Mouse (Mus musculus) neural tube, embryonic 15.5 days (tissue): ENCODE data around the gene Rph3al. TPM values are rescaled to one million over a fixed set of nuclear protein-coding genes. Genes with fewer than 3 reads are reported as not detected.

Experiments
- ATAC-seq: fragments of 200-750 bp; cut with Nextera tagmentation; 2 replicates; pipeline ENCODE4 v1.8.0; 2017; ENCODE audit warnings: mild to moderate bottlenecking, moderate TSS enrichment, moderate library complexity; ENCODE audit not compliant: low FRiP score
- H3K27ac ChIP-seq: fragments of 300-500 bp; sonication (generic); replicated peaks from 2 replicates; pipeline ENCODE4 v1.5.1; 2015; ENCODE audit warnings: mild to moderate bottlenecking, inconsistent platforms
- H3K27me3 ChIP-seq: fragments of 300-500 bp; sonication (generic); replicated peaks from 2 replicates; pipeline ENCODE4 v1.6.1; 2015; ENCODE audit warnings: inconsistent platforms
- H3K36me3 ChIP-seq: fragments of 300-500 bp; sonication (generic); 2 replicates; pipeline ENCODE4 v1.6.1; 2015; ENCODE audit warnings: inconsistent platforms
- H3K4me1 ChIP-seq: fragments of 300-500 bp; sonication (generic); 2 replicates; pipeline ENCODE4 v1.6.1; 2015; ENCODE audit warnings: inconsistent platforms
- H3K4me2 ChIP-seq: fragments of 300-500 bp; sonication (generic); 2 replicates; pipeline ENCODE4 v1.6.1; 2015; ENCODE audit warnings: inconsistent platforms, mild to moderate bottlenecking, moderate library complexity
- H3K4me3 ChIP-seq: fragments of 300-500 bp; sonication (generic); replicated peaks from 2 replicates; pipeline ENCODE4 v1.5.1; 2015; ENCODE audit warnings: mild to moderate bottlenecking, inconsistent platforms
- H3K9ac ChIP-seq: fragments of 300-500 bp; sonication (generic); replicated peaks from 2 replicates; pipeline ENCODE4 v1.6.1; 2015; ENCODE audit warnings: mild to moderate bottlenecking, inconsistent platforms
- H3K9me3 ChIP-seq: fragments of 300-500 bp; sonication (generic); replicated peaks from 2 replicates; pipeline ENCODE4 v1.6.1; 2016; ENCODE audit warnings: inconsistent platforms
- WGBS: fragments of 180-500 bp; shearing (Covaris S2); methylation state at CpG from one replicate; pipeline ENCODE4 v1.1.7; 2015; ENCODE audit warnings: mixed read lengths; 5-methylcytosine and 5-hydroxymethylcytosine counted together
- polyA plus RNA-seq: library from polyadenylated mRNA; unstranded; fragments of >200 nt; fragmentation: Nextera tagmentation; extraction: Ambion mirVana; gene quantifications from 2 replicates; pipeline ENCODE4 v1.2.1, GENCODE M21; 2015

Gene Rph3al
- polyA plus RNA-seq, 1 experiment from 2014 or later: 2.3 TPM

DNA sequence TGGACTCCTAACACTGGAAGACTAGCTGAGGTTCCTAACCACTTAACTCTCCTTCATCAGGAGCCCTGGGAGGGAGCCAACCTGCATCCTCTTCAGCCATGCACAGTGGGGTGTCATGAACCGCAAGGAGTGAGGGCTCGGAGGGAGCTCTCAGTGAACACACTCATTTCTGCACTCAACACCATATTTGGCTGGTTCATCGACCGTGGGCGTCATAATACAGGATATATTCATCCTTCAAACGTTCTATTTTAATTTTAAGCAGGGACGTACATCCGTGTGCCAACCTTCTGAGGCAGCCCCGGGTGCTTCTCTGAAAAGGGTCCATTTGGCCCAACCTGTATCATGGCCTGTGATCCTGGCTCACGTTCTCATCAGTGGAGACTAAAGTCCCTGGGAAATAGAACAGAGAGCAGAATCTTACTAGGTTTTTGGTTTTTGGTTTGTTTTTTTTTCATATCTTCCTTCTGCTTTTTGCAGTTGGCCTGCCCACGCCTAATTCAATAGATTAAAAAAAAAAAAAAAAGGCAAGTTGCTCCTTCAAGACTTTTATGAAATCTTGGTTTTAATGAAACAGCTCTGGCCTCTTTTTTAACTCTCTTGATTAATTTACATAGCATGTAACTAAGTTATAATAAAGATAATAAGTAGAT is 102.5 kb downstream of the Rph3al start:
- H3K27ac ChIP-seq: no peak overlapping the region
- no peaks in the 10 kb centered on the region for H3K9me3 ChIP-seq
- WGBS: 83% methylated on average over 11 of the region's 11 CpGs
- H3K4me1 ChIP-seq: 0 out of 2 replicates have a peak, but pooled peaks cover 9% of the 10 kb centered on the region
- ATAC-seq: no peak
- no peak overlapping the region for H3K4me2 ChIP-seq
- no peaks in the 10 kb centered on the region for H3K27me3 ChIP-seq
- no peak overlapping the region for H3K9ac ChIP-seq
- no peaks in the 10 kb centered on the region for H3K36me3 ChIP-seq
- no peak overlapping the region for H3K4me3 ChIP-seq

DNA sequence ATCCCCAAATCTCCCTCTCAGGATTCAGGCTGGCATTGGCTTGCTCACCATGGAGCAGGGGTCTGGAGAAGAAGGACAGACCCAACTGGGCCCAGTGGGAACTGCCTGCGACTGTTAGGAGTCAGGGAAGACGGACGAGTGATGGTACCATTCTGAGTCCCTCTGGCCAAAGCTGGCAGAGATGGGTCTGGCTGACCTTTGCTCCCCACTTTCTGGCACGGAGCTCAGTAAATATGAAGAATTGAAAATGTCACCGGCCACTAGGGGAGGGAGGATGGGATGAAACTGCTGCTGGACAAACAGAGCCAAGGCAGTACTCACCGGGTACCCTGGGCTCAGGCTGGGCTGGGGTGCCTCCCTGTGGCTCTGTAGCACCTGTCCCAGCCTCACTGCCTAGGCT is 105.1 kb downstream of the Rph3al start:
- no peaks in the 10 kb centered on the region for H3K9me3 ChIP-seq
- no peak for ATAC-seq
- WGBS: 86% methylated on average over 6 of the region's 6 CpGs
- no peak overlapping the region for H3K27ac ChIP-seq
- no peaks in the 10 kb centered on the region for H3K36me3 ChIP-seq
- no peak overlapping the region for H3K4me2 ChIP-seq
- H3K4me1 ChIP-seq: no peaks in the 10 kb centered on the region
- H3K9ac ChIP-seq: no peak overlapping the region
- no peak overlapping the region for H3K4me3 ChIP-seq
- H3K27me3 ChIP-seq: no peaks in the 10 kb centered on the region

DNA sequence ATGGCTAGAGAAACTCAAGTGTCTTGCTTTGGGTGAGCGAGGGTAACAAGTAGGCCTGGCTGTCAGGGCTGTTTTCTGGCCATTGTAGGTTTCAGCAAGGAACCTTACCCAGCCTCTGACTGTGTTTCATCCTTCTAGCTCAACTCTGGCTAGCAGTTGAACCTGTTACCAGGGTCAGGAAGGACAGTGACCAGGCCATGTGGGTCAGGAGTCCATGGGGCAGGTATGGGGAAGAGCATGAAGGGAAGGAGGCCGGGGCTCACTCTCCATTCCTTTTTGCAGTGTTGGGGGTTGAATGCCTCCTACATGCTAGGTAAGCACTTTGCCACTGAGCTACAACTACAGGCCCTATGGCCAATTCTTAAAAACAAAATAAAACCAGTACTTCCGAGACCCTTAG is 107.8 kb downstream of the Rph3al start:
- no peaks in the 10 kb centered on the region for H3K27me3 ChIP-seq
- H3K9me3 ChIP-seq: no peaks in the 10 kb centered on the region
- H3K27ac ChIP-seq: no peak overlapping the region
- ATAC-seq: no peak
- 93% methylated on average over 3 of the region's 3 CpGs for WGBS
- H3K36me3 ChIP-seq: no peaks in the 10 kb centered on the region
- H3K4me2 ChIP-seq: no peak overlapping the region
- H3K4me1 ChIP-seq: no peaks in the 10 kb centered on the region
- no peak overlapping the region for H3K9ac ChIP-seq
- H3K4me3 ChIP-seq: no peak overlapping the region

DNA sequence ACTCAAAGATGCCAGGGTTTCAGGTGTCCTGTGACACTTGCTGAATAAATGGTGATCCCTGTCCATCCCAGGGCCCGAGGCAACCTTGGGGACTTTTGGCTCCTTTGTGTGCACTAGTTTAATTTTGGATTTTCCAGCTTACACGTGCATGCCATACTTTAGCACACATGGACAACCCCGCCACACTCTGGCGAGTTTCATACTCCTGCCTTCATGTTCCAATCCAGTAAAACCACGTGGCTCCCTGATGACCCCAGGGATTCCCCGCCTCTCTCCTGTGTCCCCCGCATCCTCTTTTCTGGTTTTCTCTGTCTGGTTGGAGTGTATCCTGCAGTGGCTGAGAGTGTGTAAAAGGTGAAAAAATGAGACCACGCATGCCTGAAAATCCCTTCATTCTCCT is 110.8 kb downstream of the Rph3al start:
- H3K4me1 ChIP-seq: peaks cover 5% of the 10 kb centered on the region
- no peak overlapping the region for H3K9ac ChIP-seq
- 78% methylated on average over 8 of the region's 8 CpGs for WGBS
- H3K27ac ChIP-seq: no peak overlapping the region
- H3K9me3 ChIP-seq: no peaks in the 10 kb centered on the region
- no peak overlapping the region for H3K4me2 ChIP-seq
- no peaks in the 10 kb centered on the region for H3K27me3 ChIP-seq
- H3K36me3 ChIP-seq: no peaks in the 10 kb centered on the region
- no peak for ATAC-seq
- no peak overlapping the region for H3K4me3 ChIP-seq

DNA sequence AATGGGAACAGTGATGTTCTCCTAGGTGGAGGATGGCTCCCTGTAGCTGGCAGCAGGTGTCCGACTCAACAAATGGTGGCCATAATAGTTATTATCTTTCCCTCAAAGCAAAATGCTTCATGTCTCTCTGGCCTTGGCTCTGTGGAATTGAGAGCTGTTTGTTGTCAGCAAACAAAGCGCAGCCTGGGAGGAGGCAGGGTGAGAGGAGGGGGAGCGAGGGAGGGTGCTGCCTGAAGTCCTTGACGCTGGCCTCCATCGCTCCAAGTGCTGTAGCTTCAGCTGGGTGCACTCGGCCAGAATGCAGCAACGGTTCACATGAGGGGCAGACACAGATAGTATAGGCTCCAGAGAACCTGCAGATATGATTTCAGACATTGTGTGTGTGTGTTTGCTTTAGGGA is 114.7 kb downstream of the Rph3al start:
- Histone ChIP-seq H3K27me3 (no peaks in the 10 kb centered on the region), H3K4me1 (peaks cover 5% of the 10 kb centered on the region), H3K36me3 (no peaks in the 10 kb centered on the region), H3K27ac (no peak overlapping the region), H3K9ac (no peak overlapping the region), H3K4me2 (no peak overlapping the region), H3K9me3 (no peaks in the 10 kb centered on the region), H3K4me3 (no peak overlapping the region)
- 48% methylated on average over 7 of the region's 7 CpGs for WGBS
- no peak for ATAC-seq

DNA sequence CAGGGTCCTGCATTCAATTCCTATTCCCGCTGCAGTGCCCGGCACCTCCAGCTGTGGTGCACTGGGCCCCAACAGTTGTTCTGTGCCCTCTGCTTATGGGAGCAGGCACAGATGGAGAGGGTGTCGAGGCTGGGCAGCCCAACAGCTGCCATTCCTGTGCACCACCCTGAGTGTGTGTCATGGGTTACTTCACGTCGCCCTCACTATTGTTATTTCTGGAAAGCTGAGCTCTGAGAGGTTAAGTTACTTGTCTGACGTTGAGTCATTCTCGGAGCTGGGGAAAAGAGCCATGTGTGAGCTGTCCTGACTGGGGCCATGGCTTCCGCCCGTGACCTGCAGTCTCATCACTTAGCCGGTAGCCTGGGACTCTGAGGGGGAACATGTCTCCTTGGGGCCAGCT is 125.1 kb downstream of the Rph3al start:
- no peak overlapping the region for H3K9ac ChIP-seq
- no peak overlapping the region for H3K4me2 ChIP-seq
- H3K9me3 ChIP-seq: no peaks in the 10 kb centered on the region
- peaks cover 8% of the 10 kb centered on the region; the same call in 1 of the 2 replicates for H3K4me1 ChIP-seq
- 75% methylated on average over 10 of the region's 10 CpGs for WGBS
- H3K27ac ChIP-seq: no peak overlapping the region
- no peaks in the 10 kb centered on the region for H3K36me3 ChIP-seq
- no peak for ATAC-seq
- no peaks in the 10 kb centered on the region for H3K27me3 ChIP-seq
- no peak overlapping the region for H3K4me3 ChIP-seq

DNA sequence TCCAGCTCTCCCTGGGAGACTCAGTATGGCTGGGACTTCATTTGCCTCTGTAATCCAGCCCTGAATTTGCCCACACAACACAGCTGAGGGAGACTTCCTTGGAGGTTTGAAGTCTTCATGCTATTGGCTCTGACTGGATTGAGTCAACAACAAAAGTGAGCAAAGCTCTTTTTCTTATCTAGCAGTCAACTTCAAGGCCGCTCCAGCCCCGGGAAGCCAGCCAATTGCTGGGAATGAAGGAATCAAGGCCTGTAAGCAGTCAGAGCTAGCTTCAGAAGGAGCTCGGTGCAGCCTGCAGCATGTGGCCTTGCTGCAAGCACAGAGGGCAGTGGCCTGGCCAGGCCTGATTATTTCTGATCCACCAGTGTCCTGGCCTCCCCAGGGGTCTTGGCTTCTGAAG is 126.3 kb downstream of the Rph3al start:
- ATAC-seq: no peak
- Histone ChIP-seq H3K4me2 (no peak overlapping the region), H3K27me3 (no peaks in the 10 kb centered on the region), H3K9ac (no peak overlapping the region), H3K27ac (peak overlapping the region; percentile 30; the same call in 1 of the 2 replicates), H3K4me3 (no peak overlapping the region), H3K4me1 (no peaks in the 10 kb centered on the region), H3K36me3 (no peaks in the 10 kb centered on the region), H3K9me3 (no peaks in the 10 kb centered on the region)
- 50% methylated on average over 3 of the region's 3 CpGs for WGBS

DNA sequence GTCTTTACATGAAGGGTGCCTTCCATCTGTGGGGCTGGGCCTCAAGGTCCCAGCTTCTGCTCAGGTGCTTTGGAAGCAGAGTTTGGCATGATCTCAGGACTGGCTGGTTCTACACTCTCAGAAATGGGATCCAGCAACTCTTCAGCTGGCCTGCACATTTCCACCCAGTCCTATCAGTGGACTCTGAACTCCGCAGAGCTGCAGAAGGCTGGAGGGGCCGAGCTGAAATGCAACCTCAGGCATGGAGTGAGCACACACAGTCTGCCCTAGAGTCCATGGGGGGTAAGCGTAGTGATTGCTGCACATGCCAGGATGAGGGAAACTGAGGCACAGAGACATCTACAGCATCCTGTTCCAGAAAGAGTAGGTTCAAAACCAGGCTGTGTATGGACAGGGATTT is 127.7 kb downstream of the Rph3al start:
- H3K36me3 ChIP-seq: no peaks in the 10 kb centered on the region
- no peaks in the 10 kb centered on the region for H3K9me3 ChIP-seq
- no peak for ATAC-seq
- no peak overlapping the region for H3K4me3 ChIP-seq
- H3K4me1 ChIP-seq: no peaks in the 10 kb centered on the region
- H3K27me3 ChIP-seq: no peaks in the 10 kb centered on the region
- no peak overlapping the region for H3K4me2 ChIP-seq
- no peak overlapping the region for H3K9ac ChIP-seq
- 97% methylated on average over 3 of the region's 3 CpGs for WGBS
- H3K27ac ChIP-seq: no peak overlapping the region

DNA sequence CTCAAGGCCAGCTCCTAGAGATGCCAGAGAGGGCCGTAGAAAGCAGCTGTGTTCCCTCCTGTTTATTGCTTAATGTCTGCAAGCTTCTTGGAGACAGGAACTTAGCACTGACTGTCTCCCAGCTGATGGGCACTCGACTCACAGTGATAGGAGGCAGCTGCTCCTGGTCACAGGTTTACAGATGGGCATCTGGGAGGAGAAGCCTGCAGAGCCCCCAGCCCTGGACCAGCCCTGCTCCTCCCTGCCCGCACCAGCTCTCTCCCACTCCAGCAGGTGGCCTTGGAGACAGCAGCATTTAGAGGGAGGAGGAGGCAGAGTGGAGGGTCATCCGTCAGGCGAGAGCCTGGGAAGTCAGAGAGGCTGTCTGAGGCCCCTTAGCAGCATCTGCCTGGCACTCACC is 130.7 kb downstream of the Rph3al start:
- Histone ChIP-seq H3K4me3 (no peak overlapping the region), H3K4me2 (no peak overlapping the region), H3K4me1 (no peaks in the 10 kb centered on the region), H3K9me3 (no peaks in the 10 kb centered on the region), H3K27ac (no peak overlapping the region), H3K9ac (no peak overlapping the region), H3K27me3 (no peaks in the 10 kb centered on the region), H3K36me3 (no peaks in the 10 kb centered on the region)
- WGBS: 27% methylated on average over 5 of the region's 5 CpGs
- no peak for ATAC-seq

DNA sequence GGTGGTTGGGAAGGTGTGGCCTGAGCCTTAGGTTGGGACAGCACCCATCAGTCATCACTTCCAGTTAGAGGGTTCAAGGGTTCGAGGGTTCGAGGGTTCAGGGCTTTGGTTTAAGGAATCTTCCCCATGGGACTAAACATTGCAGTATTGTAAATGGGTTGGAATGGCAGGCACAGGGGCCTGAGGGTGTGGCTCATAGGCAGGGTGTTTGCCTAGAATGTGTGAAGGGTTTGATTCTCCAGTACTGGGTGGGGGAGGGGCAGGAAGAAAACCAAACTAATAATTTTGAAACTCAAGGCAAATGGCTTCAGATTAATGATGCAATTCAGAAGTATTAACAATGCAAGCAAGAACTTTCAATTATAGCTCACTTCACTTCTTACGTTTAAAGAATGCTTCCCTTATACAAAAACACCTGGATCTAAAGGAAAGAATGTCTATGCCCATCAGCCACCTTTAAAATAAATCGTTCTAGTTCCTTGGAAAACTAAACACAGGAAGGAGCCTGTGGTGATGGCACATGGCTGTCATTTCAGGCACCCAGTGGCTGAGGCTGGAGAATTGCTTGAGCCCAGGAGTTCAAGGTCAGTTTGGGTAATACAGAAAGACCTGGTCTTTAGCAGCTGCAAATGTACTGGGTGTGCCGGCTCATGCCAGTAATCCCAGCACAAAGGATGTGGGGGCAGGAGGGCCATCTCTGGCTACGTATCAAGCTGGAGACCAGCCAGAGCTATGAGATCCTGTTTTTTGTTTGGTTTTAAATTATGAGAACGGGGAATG is 136.3 kb downstream of the Rph3al start:
- Histone ChIP-seq H3K9me3 (no peaks in the 10 kb centered on the region), H3K9ac (no peak overlapping the region), H3K27ac (no peak overlapping the region), H3K4me2 (no peak overlapping the region), H3K4me1 (no peaks in the 10 kb centered on the region), H3K27me3 (peaks cover 15% of the 10 kb centered on the region), H3K36me3 (no peaks in the 10 kb centered on the region), H3K4me3 (no peak overlapping the region)
- ATAC-seq: no peak
- 88% methylated on average over 7 of the region's 7 CpGs for WGBS

DNA sequence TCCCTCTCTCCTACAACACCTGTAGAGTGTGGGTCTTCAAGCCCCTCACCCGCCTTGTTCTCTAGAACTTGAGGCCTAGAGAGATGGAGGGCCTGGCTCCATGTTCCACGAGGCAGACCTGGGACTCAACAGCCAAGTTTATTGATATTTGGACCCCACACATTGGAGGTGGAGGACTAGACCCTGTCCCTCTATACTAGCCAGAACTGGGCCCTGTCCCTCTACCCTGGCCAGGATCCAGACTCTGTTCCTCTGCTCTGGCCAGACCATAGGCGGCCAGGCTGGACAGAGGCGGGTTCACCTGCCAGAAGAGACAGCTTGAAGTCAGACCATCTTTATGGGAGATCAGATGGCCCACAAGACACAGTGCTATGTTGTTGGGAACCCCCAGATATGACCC is 136.9 kb downstream of the Rph3al start:
- ATAC-seq: no peak

DNA sequence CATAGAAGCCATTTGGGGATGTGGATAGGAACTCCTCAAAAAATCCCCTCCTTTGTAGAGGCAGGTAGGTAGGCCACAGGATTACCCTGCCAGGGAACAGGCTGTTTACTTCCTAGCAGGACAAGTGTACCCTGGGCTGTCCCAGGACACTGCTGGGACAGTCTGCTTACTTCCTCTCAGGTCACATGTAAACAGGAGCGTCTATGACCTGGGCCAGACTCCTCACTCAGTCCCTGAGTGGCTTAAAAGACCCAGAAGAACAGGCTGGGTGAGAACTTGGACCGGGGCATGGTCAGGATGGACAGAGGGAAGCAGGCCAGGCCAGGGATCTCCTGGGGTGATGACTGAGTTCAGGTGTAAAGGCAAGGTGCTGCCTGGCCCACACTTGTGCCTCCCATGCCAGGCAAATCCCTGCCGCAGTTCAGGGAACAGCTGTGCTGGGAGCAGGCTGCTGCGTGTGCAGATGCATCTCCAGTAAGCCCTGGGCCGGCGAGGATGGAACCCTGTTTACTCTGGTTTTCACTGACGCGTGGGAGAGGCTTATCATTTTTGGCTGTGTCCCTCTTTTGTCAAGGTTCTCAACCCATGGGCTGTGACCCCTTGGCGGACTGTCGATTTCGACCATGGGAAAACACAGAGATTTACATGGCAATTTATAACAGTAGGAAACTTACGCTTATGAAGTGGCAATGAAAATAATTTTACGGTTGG is 141.5 kb downstream of the Rph3al start:
- H3K9me3 ChIP-seq: no peaks in the 10 kb centered on the region
- H3K4me2 ChIP-seq: peak overlapping the region; percentile 73
- WGBS: 74% methylated on average over 13 of the region's 13 CpGs
- H3K9ac ChIP-seq: peak overlapping the region; percentile 56; the same call in 1 of the 2 replicates
- peak overlapping the region; percentile 52 for H3K4me3 ChIP-seq
- H3K4me1 ChIP-seq: peaks cover 19% of the 10 kb centered on the region
- no peak overlapping the region for H3K27ac ChIP-seq
- ATAC-seq: no peak
- peaks cover 49% of the 10 kb centered on the region for H3K27me3 ChIP-seq
- no peaks in the 10 kb centered on the region for H3K36me3 ChIP-seq

More for the DNA sequence above, 136.9 kb downstream of the Rph3al start:
- no peak overlapping the region for H3K9ac ChIP-seq
- H3K4me1 ChIP-seq: peaks cover 4% of the 10 kb centered on the region
- 81% methylated on average over 4 of the region's 4 CpGs for WGBS
- H3K27ac ChIP-seq: no peak overlapping the region
- no peak overlapping the region for H3K4me3 ChIP-seq
- no peaks in the 10 kb centered on the region for H3K9me3 ChIP-seq
- no peaks in the 10 kb centered on the region for H3K36me3 ChIP-seq
- no peak overlapping the region for H3K4me2 ChIP-seq
- peaks cover 21% of the 10 kb centered on the region for H3K27me3 ChIP-seq
